Mouse (Mus musculus): ENCODE data around the gene Ttc7b. TPM values are rescaled to one million over a fixed set of nuclear protein-coding genes. Genes with fewer than 3 reads are reported as not detected.

Gene Ttc7b
- polyA plus RNA-seq, 1 experiment from 2014 or later: 4.2 TPM

- Histone ChIP-seq H3K4me3 (no peak overlapping the region), H3K27me3 (replicated peaks; ENCODE audit: low read depth, poor library complexity, severe bottlenecking) (no peaks in the 10 kb centered on the region), H3K36me3 (replicated peaks) (peaks cover 13% of the 10 kb centered on the region), H3K27ac (replicated peaks) (no peak overlapping the region), H3K4me1 (peaks cover 46% of the 10 kb centered on the region), H3K9me3 (no peaks in the 10 kb centered on the region)
- 65% methylated on average over 6 of the region's 6 CpGs for WGBS
- no peak for DNase-seq (ENCODE audit: low spot score)
Measured at GRCm38 (mm10) chr12:100310471-100311392, 209.9 kb downstream of the Ttc7b start.

GRCm38 (mm10) chr12:100309201-100309600, 211.4 kb downstream of the Ttc7b start:
- H3K36me3 ChIP-seq (replicated peaks): peaks cover 13% of the 10 kb centered on the region
- WGBS: 74% methylated on average over 4 of the region's 4 CpGs
- no peak overlapping the region for H3K4me3 ChIP-seq
- no peaks in the 10 kb centered on the region for H3K9me3 ChIP-seq
- peaks cover 51% of the 10 kb centered on the region for H3K4me1 ChIP-seq
- H3K27me3 ChIP-seq (replicated peaks; ENCODE audit: low read depth, poor library complexity, severe bottlenecking): no peaks in the 10 kb centered on the region
- no peak for DNase-seq (ENCODE audit: low spot score)
- H3K27ac ChIP-seq (replicated peaks): no peak overlapping the region

- Histone ChIP-seq H3K36me3 (replicated peaks) (peaks cover 13% of the 10 kb centered on the region), H3K27me3 (replicated peaks; ENCODE audit: low read depth, poor library complexity, severe bottlenecking) (no peaks in the 10 kb centered on the region), H3K9me3 (no peaks in the 10 kb centered on the region), H3K4me3 (no peak overlapping the region), H3K4me1 (peaks cover 51% of the 10 kb centered on the region), H3K27ac (replicated peaks) (peak overlapping the region; percentile 45)
- no peak for DNase-seq (ENCODE audit: low spot score)
- 77% methylated on average over 8 of the region's 8 CpGs for WGBS
Measured at GRCm38 (mm10) chr12:100307501-100308260, 212.9 kb downstream of the Ttc7b start.

GRCm38 (mm10) chr12:100306336-100306735, 214.3 kb downstream of the Ttc7b start:
- Histone ChIP-seq H3K4me3 (no peak overlapping the region), H3K27me3 (replicated peaks; ENCODE audit: low read depth, poor library complexity, severe bottlenecking) (no peaks in the 10 kb centered on the region), H3K4me1 (peaks cover 47% of the 10 kb centered on the region), H3K9me3 (no peaks in the 10 kb centered on the region), H3K27ac (replicated peaks) (no peak overlapping the region), H3K36me3 (replicated peaks) (peaks cover 10% of the 10 kb centered on the region)
- no peak for DNase-seq (ENCODE audit: low spot score)
- WGBS: 78% methylated on average over 1 of the region's 1 CpGs

- Histone ChIP-seq H3K4me3 (no peak overlapping the region), H3K27ac (replicated peaks) (peak overlapping the region; percentile 51), H3K36me3 (replicated peaks) (peaks cover 11% of the 10 kb centered on the region), H3K9me3 (no peaks in the 10 kb centered on the region), H3K27me3 (replicated peaks; ENCODE audit: low read depth, poor library complexity, severe bottlenecking) (no peaks in the 10 kb centered on the region), H3K4me1 (peaks cover 41% of the 10 kb centered on the region)
- 63% methylated on average over 4 of the region's 4 CpGs for WGBS
- no peak for DNase-seq (ENCODE audit: low spot score)
Measured at GRCm38 (mm10) chr12:100305051-100305673, 215.5 kb downstream of the Ttc7b start.

- no peak overlapping the region; the same call in 1 of the 2 replicates for H3K27ac ChIP-seq (replicated peaks)
- H3K36me3 ChIP-seq (replicated peaks): peaks cover 19% of the 10 kb centered on the region
- H3K4me1 ChIP-seq: peaks cover 41% of the 10 kb centered on the region
Measured at GRCm38 (mm10) chr12:100304280-100304679, 216.3 kb downstream of the Ttc7b start.

GRCm38 (mm10) chr12:100303141-100303540, 217.5 kb downstream of the Ttc7b start:
- Histone ChIP-seq H3K4me3 (no peak overlapping the region), H3K9me3 (no peaks in the 10 kb centered on the region), H3K4me1 (peaks cover 35% of the 10 kb centered on the region), H3K27me3 (replicated peaks; ENCODE audit: low read depth, poor library complexity, severe bottlenecking) (no peaks in the 10 kb centered on the region), H3K36me3 (replicated peaks) (peaks cover 21% of the 10 kb centered on the region), H3K27ac (replicated peaks) (no peak overlapping the region)
- DNase-seq (ENCODE audit: low spot score): no peak
- 88% methylated on average over 7 of the region's 7 CpGs for WGBS

More at GRCm38 (mm10) chr12:100304280-100304679, 216.3 kb downstream of the Ttc7b start:
- H3K27me3 ChIP-seq (replicated peaks; ENCODE audit: low read depth, poor library complexity, severe bottlenecking): no peaks in the 10 kb centered on the region
- no peak for DNase-seq (ENCODE audit: low spot score)
- no peaks in the 10 kb centered on the region for H3K9me3 ChIP-seq
- 98% methylated on average over 2 of the region's 2 CpGs for WGBS
- no peak overlapping the region for H3K4me3 ChIP-seq

- 87% methylated on average over 5 of the region's 5 CpGs for WGBS
- peaks cover 18% of the 10 kb centered on the region for H3K4me1 ChIP-seq
- no peak overlapping the region for H3K27ac ChIP-seq (replicated peaks)
- no peaks in the 10 kb centered on the region for H3K27me3 ChIP-seq (replicated peaks; ENCODE audit: low read depth, poor library complexity, severe bottlenecking)
- peaks cover 14% of the 10 kb centered on the region for H3K36me3 ChIP-seq (replicated peaks)
- no peak for DNase-seq (ENCODE audit: low spot score)
- H3K4me3 ChIP-seq: no peak overlapping the region
- H3K9me3 ChIP-seq: no peaks in the 10 kb centered on the region
Measured at GRCm38 (mm10) chr12:100300446-100300845, 220.2 kb downstream of the Ttc7b start.

GRCm38 (mm10) chr12:100299322-100299726, 221.3 kb downstream of the Ttc7b start:
- Histone ChIP-seq H3K9me3 (no peaks in the 10 kb centered on the region), H3K27me3 (replicated peaks; ENCODE audit: low read depth, poor library complexity, severe bottlenecking) (no peaks in the 10 kb centered on the region), H3K4me1 (peaks cover 7% of the 10 kb centered on the region), H3K36me3 (replicated peaks) (peaks cover 14% of the 10 kb centered on the region), H3K27ac (replicated peaks) (no peak overlapping the region), H3K4me3 (no peak overlapping the region)
- WGBS: 81% methylated on average over 8 of the region's 8 CpGs
- no peak for DNase-seq (ENCODE audit: low spot score)

GRCm38 (mm10) chr12:100298788-100299187, 221.8 kb downstream of the Ttc7b start:
- H3K4me1 ChIP-seq: peaks cover 5% of the 10 kb centered on the region
- WGBS: 88% methylated on average over 2 of the region's 2 CpGs
- no peak overlapping the region for H3K27ac ChIP-seq (replicated peaks)
- H3K9me3 ChIP-seq: no peaks in the 10 kb centered on the region
- H3K4me3 ChIP-seq: no peak overlapping the region
- DNase-seq (ENCODE audit: low spot score): no peak
- no peaks in the 10 kb centered on the region for H3K27me3 ChIP-seq (replicated peaks; ENCODE audit: low read depth, poor library complexity, severe bottlenecking)
- H3K36me3 ChIP-seq (replicated peaks): peaks cover 14% of the 10 kb centered on the region

- H3K27me3 ChIP-seq (replicated peaks; ENCODE audit: low read depth, poor library complexity, severe bottlenecking): no peaks in the 10 kb centered on the region
- H3K36me3 ChIP-seq (replicated peaks): peaks cover 14% of the 10 kb centered on the region
- 89% methylated on average over 4 of the region's 4 CpGs for WGBS
- DNase-seq (ENCODE audit: low spot score): no peak
- no peak overlapping the region for H3K27ac ChIP-seq (replicated peaks)
- H3K4me3 ChIP-seq: no peak overlapping the region
- H3K4me1 ChIP-seq: peaks cover 5% of the 10 kb centered on the region
- no peaks in the 10 kb centered on the region for H3K9me3 ChIP-seq
Measured at GRCm38 (mm10) chr12:100297961-100298360, 222.7 kb downstream of the Ttc7b start.

GRCm38 (mm10) chr12:100294457-100294856, 226.2 kb downstream of the Ttc7b start:
- Histone ChIP-seq H3K4me1 (peaks cover 28% of the 10 kb centered on the region), H3K4me3 (no peak overlapping the region), H3K9me3 (no peaks in the 10 kb centered on the region), H3K36me3 (replicated peaks) (peaks cover 5% of the 10 kb centered on the region), H3K27ac (replicated peaks) (no peak overlapping the region), H3K27me3 (replicated peaks; ENCODE audit: low read depth, poor library complexity, severe bottlenecking) (no peaks in the 10 kb centered on the region; the same call in 1 of the 2 replicates)
- 81% methylated on average over 2 of the region's 2 CpGs for WGBS
- no peak for DNase-seq (ENCODE audit: low spot score)

Data from embryonic facial prominence, embryonic 10.5 days (tissue).